Mouse (Mus musculus) kidney, adult 8-10 months (tissue): ENCODE measurements around the gene Lmo7.

Experiments
- DNase-seq, 2 experiments: peaks; one replicate each; pipeline ENCODE4 v3.0.0; 2022

Gene Lmo7

GRCm38 (mm10) chr14:101780016-101780415 is 50.3 kb downstream of the Lmo7 start:
- no peak for DNase-seq

- no peak for DNase-seq
These were observed 51.5 kb downstream of the Lmo7 start for GRCm38 (mm10) chr14:101781219-101781618.

- DNase-seq, result peak; percentile 29 to 51
These were observed 52.3 kb downstream of the Lmo7 start for GRCm38 (mm10) chr14:101781943-101782510.

GRCm38 (mm10) chr14:101784315-101784945 is 54.7 kb downstream of the Lmo7 start:
- DNase-seq, result no peak

GRCm38 (mm10) chr14:101787903-101788302 is 58.1 kb downstream of the Lmo7 start:
- peak; percentile 50 to 53 for DNase-seq

- no peak for DNase-seq
These were observed 58.7 kb downstream of the Lmo7 start for GRCm38 (mm10) chr14:101788475-101788874.

- DNase-seq, result no peak
These were observed 64.9 kb downstream of the Lmo7 start for GRCm38 (mm10) chr14:101794553-101795177.

GRCm38 (mm10) chr14:101797930-101798500 is 68.3 kb downstream of the Lmo7 start:
- no peak for DNase-seq

GRCm38 (mm10) chr14:101798766-101799165 is 69.0 kb downstream of the Lmo7 start:
- DNase-seq, result no peak

GRCm38 (mm10) chr14:101801674-101802073 is 71.9 kb downstream of the Lmo7 start:
- DNase-seq, result no peak

GRCm38 (mm10) chr14:101804119-101804518 is 74.4 kb downstream of the Lmo7 start:
- DNase-seq, result no peak

GRCm38 (mm10) chr14:101804562-101805327 is 75.0 kb downstream of the Lmo7 start:
- DNase-seq, result no peak

- no peak for DNase-seq
These were observed 75.6 kb downstream of the Lmo7 start for GRCm38 (mm10) chr14:101805328-101805697.

GRCm38 (mm10) chr14:101806058-101806457 is 76.3 kb downstream of the Lmo7 start:
- DNase-seq, result no peak

- DNase-seq, result no peak
These were observed 76.8 kb downstream of the Lmo7 start for GRCm38 (mm10) chr14:101806607-101807006.

GRCm38 (mm10) chr14:101816450-101816849 is 86.7 kb downstream of the Lmo7 start:
- DNase-seq, result no peak

GRCm38 (mm10) chr14:101822390-101822789 is 92.6 kb downstream of the Lmo7 start:
- no peak for DNase-seq

- no peak for DNase-seq
These were observed 93.1 kb downstream of the Lmo7 start for GRCm38 (mm10) chr14:101822871-101823270.

GRCm38 (mm10) chr14:101829676-101830075 is 99.9 kb downstream of the Lmo7 start:
- DNase-seq, result no peak

GRCm38 (mm10) chr14:101830116-101830515 is 100.4 kb downstream of the Lmo7 start:
- DNase-seq, result peak; percentile 68 to 79

- DNase-seq, result peak; percentile 26 to 59
These were observed 104.4 kb downstream of the Lmo7 start for GRCm38 (mm10) chr14:101834109-101834508.

- peak; percentile 37 to 63 for DNase-seq
These were observed 106.6 kb downstream of the Lmo7 start for GRCm38 (mm10) chr14:101836401-101836800.

GRCm38 (mm10) chr14:101837176-101837575 is 107.4 kb downstream of the Lmo7 start:
- no peak for DNase-seq
